Mouse (Mus musculus): ENCODE data around the gene Shd. TPM values are rescaled to one million over a fixed set of nuclear protein-coding genes. Genes with fewer than 3 reads are reported as not detected.

Shd gene
- total RNA-seq, 2 experiments from 2014 or later, result 0.88 TPM; not detected in 1

DNA sequence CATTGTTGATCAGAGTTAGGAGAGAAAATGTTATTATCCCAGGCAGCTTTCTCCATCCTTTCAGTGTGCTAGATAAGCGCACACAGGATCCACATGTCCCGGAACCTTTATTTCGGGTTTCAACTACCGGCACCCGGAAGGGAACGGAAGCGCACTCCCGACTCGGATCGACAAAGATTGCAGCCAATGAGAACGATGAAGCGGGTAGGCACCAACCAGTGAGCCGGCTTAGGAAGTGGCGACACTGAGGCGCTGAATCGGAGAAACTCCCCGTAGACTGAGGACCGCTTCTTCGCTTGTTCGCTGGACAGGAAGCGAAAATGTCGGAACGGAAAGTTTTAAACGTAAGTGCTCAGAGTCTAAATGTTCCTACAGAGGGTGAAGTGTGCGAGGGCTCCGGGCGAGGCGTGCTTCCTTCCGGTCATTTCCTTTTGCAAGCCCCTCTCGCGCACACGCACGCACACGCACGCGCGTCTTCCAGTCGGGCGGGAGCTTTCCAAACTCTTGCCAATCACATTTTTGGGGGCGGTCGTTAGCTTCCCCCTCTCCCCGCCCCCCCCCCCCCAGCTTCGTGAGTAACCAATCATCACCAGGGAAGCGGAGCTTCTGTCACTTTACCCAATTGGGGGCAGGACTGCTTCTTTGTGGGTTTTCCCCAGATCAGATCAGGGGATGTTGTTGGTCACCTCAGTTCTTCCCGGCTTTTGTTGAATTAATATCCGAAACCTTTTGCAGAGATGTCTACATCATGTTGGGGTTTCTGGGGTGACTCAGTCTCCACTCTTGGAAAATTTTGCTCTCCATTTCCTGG lies 11.1 kb upstream of the Shd start, which contains the start of gene Yju2:
TSS of gene Yju2 (plus strand) at position 182 of the 811 bp plus-strand sequence.
- ATAC-seq (ENCODE audit: poor library complexity, severe bottlenecking), result peak; percentile 84

DNA sequence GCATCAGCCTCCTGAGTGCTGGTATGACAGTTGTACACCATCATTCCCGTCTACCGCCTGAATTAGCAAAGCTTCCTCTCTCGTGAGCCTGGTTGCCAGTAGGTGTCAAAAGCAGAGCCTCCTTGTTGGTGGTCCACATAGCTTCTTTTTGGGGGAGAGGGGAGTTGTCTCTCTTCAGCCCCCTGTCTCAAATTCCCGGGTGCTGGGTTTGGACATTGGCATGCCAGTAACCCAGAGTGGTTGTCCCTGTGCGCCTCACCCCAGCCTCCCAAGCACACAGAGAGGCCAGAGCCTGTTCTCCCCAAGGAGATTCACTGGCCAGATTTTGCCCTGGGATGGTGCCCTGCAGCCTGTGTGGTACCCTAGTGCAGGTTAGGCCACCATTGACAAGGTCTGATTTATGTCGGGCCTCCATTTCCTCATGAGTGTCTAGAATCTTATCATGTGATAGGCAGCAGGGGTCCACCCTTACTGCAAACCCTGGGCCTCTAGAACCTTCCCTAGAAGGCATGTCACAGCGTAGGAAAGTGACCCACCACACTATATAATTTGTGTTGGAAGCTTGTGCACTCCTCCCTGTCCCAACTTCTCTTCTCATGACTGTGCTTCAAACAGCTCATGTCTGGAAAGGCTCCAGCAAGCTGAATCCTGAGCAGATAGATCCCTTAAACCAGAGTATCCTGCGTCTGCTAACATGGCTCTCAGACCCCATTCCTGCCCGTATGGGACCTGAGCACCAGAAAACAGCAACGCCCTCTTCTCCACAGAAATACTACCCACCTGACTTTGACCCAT lies 10.1 kb upstream of the Shd start:
- no peak for ATAC-seq (ENCODE audit: poor library complexity, severe bottlenecking)

DNA sequence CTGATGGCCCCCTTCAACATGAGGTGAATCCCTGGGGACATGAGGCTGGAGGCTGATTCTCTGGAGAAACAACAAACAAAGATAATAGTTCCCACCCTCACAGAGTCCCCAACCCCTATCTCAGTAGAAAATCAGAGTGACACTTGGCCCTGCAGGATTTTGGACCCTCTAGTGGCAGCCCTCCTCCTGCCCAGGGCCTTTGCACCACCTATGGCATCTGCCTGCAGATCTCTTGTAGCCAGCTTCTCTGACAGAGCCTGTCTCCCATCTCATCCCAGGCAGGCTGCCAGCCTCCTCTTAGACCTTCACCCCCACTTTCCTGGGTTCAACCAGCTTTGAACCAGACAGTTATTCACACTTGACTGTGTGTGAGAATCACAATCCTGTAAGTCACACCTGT lies 9.5 kb upstream of the Shd start:
- no peak for ATAC-seq (ENCODE audit: poor library complexity, severe bottlenecking)

- no peak for ATAC-seq (ENCODE audit: poor library complexity, severe bottlenecking)
Observed at GRCm38 (mm10) chr17:55961631-55962030, 8.6 kb upstream of the Shd start.

DNA sequence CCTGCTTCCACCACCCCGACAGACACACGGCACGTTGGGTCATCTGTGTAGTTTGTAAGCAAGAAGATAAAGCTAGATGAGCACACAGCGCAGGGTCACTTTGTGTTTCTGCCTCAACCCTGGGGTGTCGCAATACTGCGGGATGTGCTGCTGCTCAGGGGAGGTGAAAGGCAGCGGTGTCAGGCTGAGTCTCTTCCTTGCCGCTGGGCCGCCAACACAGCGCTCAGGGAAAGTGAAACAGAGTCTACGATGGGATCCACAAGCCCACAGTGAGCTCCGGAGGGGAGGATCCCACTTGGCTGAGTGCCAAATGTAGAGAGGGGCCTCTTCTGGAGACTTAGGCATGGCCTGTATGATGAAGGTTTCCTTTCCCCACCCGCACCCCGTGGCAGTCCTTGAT lies 7.1 kb upstream of the Shd start:
- ATAC-seq (ENCODE audit: poor library complexity, severe bottlenecking), result peak; percentile 58

GRCm38 (mm10) chr17:55964496-55964895 lies 5.8 kb upstream of the Shd start:
- ATAC-seq (ENCODE audit: poor library complexity, severe bottlenecking), result no peak

DNA sequence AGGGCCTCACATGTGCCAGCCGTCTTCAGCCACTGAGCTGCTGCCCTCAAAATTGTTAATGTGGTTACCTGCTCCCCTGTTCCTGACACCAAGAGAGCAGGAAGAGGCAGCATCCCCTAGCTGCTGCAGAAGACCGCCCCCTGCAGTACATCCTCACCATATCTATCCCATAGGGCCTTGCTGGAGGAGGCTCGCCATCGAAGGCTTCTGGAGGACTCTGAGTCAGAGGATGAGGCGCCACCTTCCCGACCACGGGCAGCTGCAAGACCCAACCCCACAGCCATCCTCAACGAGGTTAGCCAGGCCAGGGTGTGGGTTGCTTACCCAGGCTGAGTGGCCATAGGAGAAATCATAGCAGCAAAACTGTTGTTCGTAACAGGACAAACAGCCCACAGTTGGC lies 5.3 kb upstream of the Shd start:
- ATAC-seq (ENCODE audit: poor library complexity, severe bottlenecking), result no peak

DNA sequence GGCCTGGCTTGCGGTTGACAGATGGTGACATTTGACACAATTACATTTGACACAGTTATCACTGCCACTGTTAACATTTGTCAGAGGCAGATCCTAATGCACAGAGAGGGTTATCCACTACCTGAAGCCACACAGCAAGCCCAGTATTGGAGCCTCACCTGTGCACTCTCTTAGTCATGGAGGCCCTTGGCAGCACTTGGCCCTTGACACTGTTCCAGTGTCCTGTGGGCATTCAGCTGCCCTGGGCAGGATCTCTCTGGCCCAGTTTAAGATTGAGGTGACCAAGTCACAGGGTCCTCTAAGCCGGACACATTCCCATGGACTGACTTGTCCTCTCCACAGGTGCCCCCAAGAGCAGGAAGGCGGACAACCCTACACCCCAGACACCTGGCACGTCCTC lies 3.1 kb upstream of the Shd start:
- no peak for ATAC-seq (ENCODE audit: poor library complexity, severe bottlenecking)

- no peak for ATAC-seq (ENCODE audit: poor library complexity, severe bottlenecking)
Observed at GRCm38 (mm10) chr17:55968210-55968609, 2.1 kb upstream of the Shd start.

DNA sequence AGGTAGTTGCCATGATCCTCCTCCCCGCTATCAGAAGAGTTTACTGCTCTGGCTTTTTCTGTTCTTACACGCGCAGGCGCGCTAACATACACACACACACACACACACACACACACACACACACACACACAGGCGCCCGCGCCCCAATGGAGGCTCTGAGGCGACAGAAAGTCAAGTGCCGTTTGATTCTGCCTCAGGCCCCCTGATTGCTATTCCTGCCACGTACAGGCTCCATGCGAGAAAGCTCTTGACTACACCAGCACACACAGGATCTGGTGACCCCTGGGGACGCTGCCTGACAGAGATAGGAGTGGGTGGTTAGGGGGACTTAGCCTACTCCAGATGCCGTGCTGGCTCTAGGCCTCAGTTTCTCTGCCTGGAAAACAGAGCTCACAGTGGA lies 707 bp upstream of the Shd start:
- ATAC-seq (ENCODE audit: poor library complexity, severe bottlenecking), result no peak

DNA sequence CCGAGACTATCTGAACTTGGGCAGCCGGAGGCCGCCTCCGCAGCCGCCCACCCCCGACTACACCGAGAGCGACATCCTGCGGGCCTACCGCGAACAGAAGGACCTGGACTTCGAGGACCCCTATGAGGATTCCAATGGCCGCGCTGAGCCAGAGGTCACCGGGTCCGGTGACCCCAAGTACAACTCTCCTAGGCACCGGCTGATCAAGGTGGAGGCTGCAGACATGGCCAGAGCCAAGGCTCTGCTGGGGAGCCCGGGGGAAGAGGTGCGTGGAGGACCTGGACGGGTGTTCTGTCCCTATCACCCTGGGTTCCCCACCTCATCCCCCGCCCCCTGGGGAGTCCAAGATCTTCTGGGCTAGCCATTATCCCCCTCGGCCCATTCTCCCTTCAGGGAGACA lies 1.2 kb downstream of the Shd start:
- ATAC-seq (ENCODE audit: poor library complexity, severe bottlenecking), result no peak

DNA sequence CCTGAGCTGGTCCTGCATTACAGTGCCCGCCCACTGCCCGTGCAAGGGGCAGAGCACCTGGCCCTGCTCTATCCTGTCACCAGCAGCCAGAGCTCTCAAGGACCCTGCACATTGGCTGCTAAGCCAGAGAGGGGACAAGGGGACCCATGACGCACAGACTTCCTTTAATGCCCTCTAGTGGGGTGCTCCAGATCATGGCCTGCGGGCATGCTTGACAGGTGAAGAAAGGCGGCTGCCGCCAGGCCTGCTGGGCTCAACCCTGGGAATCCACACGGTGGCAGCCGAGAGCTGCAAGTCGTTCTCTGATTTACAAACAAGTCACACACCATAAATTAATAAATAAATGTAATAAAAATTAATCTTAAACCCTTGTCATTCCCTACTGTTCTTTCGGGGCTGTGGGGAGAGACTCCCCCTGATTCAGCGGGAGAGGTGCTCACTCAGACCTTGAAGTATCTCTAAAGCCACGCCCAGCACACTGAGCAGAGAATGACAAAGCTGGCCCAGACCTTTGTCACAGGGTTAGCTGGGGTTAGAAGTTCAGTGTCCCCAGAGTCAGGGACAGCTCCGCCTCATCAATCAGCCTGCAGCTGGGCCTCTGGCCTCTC lies 6.1 kb downstream of the Shd start:
- ATAC-seq (ENCODE audit: poor library complexity, severe bottlenecking), result peak; percentile 97

- no peak for ATAC-seq (ENCODE audit: poor library complexity, severe bottlenecking)
Observed at GRCm38 (mm10) chr17:55977301-55977700, 7.0 kb downstream of the Shd start.

GRCm38 (mm10) chr17:55986030-55986961 lies 16.0 kb downstream of the Shd start, which contains the start of gene Fsd1:
Gene Fsd1, plus strand, starts transcription at chr17:55986509.
- ATAC-seq (ENCODE audit: poor library complexity, severe bottlenecking), result no peak

GRCm38 (mm10) chr17:55990278-55990898 lies 20.1 kb downstream of the Shd start:
- ATAC-seq (ENCODE audit: poor library complexity, severe bottlenecking), result no peak

DNA sequence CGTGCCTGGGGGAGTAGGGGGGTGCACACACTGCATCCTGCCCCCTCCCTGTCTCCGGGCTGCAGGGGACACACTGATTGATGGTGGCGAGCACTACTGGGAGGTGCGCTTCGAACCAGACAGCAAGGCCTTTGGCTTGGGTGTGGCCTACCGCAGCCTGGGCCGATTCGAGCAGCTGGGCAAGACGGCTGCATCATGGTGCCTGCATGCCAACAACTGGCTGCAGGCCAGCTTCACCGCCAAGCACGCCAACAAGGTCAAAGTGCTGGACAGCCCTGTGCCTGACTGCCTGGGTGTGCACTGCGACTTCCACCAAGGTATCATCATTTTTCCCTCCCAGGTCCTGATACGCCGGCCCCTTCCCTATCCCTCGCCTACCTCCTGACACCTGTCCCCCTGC lies 25.7 kb downstream of the Shd start:
- ATAC-seq (ENCODE audit: poor library complexity, severe bottlenecking), result no peak

DNA sequence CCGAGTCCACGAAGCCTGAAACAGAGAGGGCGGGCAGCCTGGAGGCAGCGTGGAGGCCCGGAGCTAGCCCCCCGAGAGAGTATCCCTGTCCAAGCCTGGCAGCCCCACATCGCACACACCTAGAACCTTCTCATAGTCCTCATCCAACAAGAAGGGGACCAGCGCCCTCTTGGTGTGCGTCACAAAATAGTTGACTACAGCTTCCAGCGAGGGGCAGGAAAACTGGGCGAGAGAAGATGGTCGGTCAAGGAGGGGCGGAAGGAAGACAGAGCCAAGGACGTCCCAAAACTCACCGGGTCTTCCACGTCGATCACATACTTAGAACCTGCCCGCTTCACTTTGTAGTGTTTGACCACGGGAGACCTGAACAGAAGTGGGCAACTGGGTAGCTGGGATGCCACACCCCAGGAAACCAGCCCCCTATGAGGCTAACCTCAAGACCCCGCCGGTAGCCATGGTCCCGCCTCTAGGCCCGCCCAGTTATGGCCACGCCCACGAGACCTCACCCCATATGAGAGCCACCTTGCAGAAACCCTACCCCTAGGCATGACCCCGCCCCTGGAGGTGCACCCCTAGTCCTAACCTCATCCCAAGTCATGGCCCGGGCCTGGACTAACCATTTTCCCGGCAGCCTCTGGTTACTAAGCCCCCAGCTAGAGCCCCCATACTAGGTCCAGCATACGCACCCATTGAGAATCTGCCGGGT lies 29.7 kb downstream of the Shd start:
- no peak for ATAC-seq (ENCODE audit: poor library complexity, severe bottlenecking)

DNA sequence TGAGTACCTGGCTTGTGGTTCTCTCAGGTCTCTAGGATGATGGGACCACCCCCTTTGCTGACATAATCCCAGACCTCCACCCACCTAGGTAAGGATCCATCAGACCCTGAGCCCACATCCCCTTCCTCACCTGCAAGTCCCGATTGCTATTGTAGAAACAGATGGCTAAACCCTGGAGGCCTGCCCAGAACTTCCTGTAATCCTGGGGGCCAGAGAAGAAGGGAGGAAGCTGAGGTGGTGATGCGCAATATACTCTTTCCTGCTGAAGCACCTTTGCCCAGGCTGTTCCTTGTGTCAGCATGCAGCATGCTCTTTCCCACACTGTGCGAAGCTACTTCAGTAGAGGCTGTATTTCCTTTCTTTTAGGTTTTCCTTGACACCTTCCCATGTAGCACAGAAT lies 32.7 kb downstream of the Shd start:
- ATAC-seq (ENCODE audit: poor library complexity, severe bottlenecking), result peak; percentile 73

DNA sequence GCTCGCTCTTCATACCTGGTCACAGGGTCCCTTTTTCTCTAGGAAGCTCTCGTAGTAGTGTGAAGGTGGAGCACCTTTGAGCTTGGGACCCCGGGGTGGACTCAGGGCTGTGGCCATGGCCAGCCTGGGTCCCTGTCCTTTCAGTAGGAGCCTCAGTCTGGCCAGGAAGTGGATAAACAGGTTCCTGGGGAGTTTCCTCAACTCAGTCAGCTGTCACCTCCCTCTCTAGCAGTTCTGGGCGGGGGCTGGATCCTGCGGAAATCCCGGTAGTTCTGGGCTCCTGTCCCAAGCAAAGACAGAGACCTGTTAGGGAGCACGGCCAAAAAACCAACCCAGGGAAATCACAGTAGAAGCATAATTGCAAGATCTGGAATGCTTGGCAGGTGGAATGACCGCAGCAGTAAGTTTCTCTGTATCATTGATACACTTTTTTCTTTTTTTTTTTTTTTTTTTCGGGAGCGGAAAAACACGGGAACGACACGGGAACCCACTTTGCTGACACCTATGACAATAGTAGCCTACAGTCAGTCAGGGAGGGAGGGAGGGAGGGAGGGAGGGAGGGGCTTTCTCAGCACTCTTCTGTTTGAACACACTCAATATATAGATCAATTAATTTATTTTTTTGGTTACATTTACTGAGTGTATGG lies 35.3 kb downstream of the Shd start, which contains the start of the genes Stap2 and Mpnd:
TSS of gene Stap2 (minus strand) at position 170 of the 647 bp plus-strand sequence.
TSS of gene Mpnd (plus strand) at position 297 of the 647 bp plus-strand sequence.
- ATAC-seq (ENCODE audit: poor library complexity, severe bottlenecking), result no peak
